Mouse (Mus musculus) gastrocnemius, adult 8-10 months (tissue): ENCODE results near the gene Mars. TPM values are rescaled to one million over a fixed set of nuclear protein-coding genes. Genes with fewer than 3 reads are reported as not detected.
"Not testable (repeated sequence)": the region's sequence is repeated elsewhere in the genome, so short reads cannot be mapped to it uniquely, and the experiment has no call there.

Experiments
- DNase-seq, 2 experiments: peaks; one replicate each; pipeline ENCODE4 v3.0.0; 2022; ENCODE audit warnings: low spot score in 2 of 2
- total RNA-seq, 4 experiments: library from RNA; stranded (reverse); gene quantifications; 2 replicates each; pipeline ENCODE4 v1.2.4; 2022

Gene Mars
- total RNA-seq, 4 experiments from 2014 or later, result 59.2 to 76.6 (median 66.0) TPM

DNA sequence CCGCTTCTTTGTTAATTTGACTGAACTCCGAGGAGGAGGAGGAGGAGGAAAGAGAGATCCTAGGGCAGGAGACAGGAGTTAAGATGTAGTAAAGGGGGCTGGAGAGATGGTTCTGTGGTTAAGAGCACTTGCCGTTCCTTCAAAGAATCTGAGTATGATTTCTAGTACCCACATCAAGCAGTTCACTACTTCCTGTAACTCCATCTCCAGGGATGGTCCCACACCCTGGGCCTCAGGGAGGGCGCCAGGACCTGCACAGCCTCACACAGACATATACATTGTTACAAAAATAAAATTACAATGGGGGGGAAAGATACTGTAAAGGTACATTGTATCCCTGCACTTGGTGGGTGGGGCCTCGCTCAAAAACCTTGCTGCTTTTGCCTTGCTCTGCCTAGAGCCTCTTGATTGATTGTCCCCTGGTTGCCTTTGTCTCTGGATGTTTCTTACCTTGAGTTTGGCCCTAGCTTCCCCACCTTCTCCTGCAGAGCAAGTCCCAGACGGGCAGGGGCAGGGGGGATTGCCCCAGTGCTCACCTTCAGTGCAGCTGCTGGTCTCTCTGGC lies 26.0 kb upstream of the Mars start:
- DNase-seq, result no peak

DNA sequence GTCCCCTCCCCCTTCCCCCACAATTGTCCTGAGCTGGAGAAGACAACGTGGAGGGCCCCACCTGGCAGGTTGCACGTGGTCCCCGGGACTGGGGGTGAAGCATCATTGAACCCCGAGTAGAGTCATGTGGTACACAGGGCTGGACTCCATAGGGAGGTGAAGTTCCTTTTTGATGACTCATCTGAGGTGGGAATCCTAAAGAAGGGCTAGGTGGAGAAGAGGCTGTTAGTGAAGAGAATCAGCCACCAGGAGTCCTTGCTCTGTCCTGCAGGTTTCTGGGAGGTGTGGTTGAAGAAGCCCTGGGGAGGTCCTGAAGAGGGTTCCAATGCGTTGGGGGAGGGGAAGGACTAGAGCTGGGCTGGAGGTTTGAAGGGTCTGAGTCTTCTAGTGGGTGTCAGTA lies 25.4 kb upstream of the Mars start:
- DNase-seq, result no peak

GRCm38 (mm10) chr10:127335271-127335670 lies 23.7 kb upstream of the Mars start:
- DNase-seq, result no peak

DNA sequence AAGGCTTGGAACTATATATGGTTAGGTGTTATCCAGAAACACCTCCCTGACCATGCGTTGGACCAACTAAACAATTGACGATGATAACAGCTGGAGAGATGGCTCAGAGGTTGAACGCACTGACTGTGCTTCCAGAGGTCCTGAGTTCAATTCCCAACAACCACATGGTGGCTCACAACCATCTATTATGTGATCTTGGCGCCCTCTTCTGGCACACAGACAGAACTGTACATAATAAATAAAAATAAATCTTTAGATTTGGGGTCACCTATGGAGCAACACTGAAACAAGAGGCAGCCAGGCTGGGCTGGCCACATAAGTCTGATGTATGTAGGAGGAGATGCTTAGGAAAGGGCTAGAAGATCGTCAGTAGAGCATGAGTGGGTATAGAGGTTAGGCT lies 21.6 kb upstream of the Mars start:
- DNase-seq, result no peak

- DNase-seq, result no peak
Observed at GRCm38 (mm10) chr10:127332211-127332874, 20.8 kb upstream of the Mars start.

- no peak for DNase-seq
Observed at GRCm38 (mm10) chr10:127330212-127330611, 18.6 kb upstream of the Mars start.

DNA sequence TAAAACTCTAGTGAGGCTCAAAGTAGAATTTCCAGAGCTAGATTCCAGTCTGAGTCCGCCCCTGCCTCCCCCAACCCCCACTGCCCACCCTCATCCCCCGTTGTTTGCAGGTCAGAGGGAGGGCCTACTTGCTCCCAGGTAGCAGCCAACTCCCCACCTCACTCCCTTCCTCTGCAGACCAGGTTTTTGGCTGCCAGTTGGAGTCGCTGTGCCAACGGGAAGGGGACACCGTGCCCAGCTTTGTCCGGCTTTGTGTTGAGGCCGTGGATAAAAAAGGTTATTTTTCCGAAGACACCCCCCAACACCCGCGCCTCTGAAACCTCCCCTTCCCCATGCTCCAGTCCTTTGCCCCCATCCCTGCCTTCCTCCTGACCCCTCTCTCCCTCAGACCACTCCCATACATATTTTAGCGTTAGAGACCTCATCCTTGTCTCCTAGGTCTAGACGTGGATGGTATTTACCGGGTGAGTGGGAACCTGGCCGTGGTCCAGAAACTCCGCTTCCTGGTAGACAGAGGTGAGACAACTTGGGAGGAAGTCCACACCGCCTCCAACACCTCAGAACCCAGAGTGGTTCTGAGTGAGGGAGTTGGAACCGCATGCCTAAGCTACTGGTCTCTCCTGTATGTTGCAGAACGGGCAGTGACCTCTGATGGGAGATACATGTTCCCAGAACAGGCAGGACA lies 16.0 kb upstream of the Mars start:
- no peak for DNase-seq

DNA sequence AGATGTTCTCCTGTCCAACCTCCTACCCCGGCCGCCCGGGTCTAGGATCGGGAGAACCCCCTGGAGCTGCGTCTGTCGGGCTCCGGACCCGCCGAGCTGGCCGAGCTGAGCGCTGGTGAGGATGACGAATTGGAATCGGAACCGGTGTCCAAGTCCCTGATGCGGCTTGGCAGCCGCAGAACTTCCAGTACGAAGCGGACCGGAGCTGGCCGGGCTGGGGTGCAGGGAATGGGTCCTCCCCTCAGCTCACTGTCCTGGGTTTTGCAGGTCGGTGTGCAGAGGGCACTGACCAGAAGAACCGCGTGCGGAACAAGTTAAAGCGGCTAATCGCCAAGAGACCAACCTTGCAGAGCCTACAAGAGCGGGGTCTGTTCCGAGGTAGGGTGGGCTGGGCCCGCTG lies 15.2 kb upstream of the Mars start:
- DNase-seq, result no peak

GRCm38 (mm10) chr10:127326017-127326801 lies 14.6 kb upstream of the Mars start:
- DNase-seq, result no peak

DNA sequence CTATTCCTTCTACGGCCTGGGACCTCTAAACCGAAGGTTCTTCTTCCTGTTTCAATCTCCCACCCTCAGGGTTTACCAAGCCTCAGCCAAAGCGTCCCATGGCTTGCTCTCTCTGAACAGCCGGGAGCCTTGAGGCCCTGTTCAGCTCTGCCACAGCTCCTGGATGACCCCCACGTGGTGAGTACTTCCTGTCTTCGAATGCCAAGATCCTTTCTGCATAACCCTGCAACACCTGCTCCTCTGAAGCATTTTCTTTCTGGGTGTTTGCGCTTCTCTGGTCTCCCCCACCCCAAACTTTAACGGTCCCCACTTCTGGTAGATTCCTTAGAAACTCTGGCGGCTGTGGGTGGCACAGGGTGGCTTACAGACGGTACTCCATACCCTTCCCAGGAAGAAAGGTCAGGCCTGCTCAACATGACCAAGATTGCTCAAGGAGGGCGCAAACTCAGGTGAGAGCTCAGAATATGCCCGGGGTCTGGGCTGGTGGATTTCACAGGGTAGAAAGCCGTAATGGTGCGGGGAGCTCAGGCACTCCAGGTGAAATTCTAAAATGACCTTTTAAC lies 13.9 kb upstream of the Mars start:
- DNase-seq, result no peak

DNA sequence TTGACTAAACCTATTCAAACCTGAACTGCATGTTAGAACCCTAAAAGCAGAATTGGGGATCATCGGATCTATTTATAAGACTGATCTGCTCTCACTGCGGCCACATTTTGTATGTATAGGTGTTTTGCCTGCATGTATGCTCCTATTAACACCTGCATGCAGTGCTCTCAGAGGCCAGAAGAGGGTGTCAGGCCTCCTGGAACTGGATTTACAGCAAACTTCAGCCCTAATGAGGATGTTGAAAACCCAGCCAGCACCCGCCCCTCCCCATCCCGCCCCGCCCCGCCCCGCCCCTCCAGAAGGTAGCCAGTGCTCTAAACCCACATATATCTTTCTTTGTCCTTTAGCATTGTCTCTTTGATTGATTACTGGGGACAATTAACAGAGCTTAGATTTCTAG lies 12.9 kb upstream of the Mars start:
- no peak for DNase-seq

GRCm38 (mm10) chr10:127323131-127323855 lies 11.7 kb upstream of the Mars start:
- DNase-seq, result no peak

DNA sequence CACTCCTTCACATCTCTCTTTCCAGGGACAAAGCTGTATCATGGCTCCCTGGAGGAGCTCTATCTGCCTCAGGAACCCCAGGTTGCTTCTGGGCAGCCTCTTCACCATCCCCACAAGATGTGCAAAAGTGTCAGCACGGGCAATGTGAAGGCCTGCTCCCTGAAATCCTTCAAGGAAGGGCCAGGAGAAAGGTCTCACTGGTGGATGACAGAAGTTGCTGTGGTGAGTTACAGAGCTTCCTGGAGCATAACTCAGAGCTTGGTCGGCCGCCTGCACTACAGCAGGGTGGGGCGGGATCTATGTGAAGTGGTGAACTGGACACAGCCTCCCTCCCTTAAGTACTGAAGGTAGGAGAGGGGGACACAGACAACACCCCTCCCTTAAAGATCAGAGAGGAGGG lies 11.1 kb upstream of the Mars start:
- no peak for DNase-seq

DNA sequence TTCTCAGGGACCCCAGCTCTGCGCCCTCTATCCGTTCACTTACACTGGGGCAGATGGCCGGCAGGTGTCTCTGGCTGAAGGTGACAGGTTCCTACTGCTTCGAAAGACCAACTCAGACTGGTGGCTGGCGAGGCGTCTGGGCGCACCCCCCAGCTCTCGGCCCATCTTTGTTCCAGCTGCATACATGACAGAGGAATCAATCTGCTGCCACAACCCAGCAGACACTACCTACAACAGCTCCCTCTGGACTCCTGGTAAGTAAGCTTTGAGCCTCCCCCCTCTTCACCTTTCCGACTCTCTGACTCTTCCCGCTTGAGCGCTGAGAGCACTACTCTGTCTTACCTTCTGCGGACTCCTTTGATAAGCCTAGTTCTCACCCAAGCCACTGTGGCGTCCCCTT lies 10.6 kb upstream of the Mars start:
- DNase-seq, result no peak

GRCm38 (mm10) chr10:127321621-127322020 lies 10.0 kb upstream of the Mars start, which contains the start of gene Arhgap9:
TSS of gene Arhgap9 (plus strand) at chr10:127321964.
- DNase-seq, result no peak

GRCm38 (mm10) chr10:127319969-127320368 lies 8.4 kb upstream of the Mars start:
- no peak for DNase-seq

DNA sequence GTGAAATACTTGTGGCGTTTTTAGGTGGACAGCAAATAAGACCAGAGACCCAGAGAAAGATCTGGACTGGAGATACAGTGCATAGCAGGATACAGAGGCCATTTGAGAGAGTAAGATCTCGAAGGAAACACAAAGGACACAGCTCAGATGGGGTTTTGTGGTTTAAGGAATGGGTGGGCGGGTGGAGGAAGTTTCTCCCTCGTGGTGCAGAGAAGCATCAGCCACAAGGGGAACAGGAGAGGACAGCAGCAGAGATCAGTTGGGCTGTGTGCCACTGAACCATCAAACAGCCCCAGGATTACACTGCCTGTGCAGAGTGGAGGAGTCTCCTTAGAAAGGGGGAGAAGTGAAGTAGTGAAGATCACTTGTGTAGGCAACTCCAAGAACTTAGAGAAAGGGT lies 6.4 kb upstream of the Mars start:
- no peak for DNase-seq

DNA sequence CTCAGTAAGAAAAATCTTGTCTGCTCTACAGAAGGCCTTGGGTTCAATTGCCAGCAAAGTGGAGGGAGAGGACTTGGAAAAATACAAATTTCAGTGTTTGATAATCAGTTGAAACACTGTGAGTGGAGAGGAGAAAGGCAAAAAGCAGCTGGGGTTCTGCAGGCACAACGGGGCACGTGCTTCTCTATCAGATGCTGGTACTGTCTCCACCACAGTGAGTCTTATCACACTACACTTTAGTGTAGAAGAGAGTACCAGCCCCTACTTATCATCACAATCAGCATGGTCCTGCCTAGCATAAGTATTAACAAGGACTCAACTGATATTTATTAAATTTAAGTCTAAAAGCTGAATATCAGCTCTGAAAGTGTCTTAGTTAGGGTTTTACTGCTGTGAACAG lies 5.7 kb upstream of the Mars start:
- no peak for DNase-seq

DNA sequence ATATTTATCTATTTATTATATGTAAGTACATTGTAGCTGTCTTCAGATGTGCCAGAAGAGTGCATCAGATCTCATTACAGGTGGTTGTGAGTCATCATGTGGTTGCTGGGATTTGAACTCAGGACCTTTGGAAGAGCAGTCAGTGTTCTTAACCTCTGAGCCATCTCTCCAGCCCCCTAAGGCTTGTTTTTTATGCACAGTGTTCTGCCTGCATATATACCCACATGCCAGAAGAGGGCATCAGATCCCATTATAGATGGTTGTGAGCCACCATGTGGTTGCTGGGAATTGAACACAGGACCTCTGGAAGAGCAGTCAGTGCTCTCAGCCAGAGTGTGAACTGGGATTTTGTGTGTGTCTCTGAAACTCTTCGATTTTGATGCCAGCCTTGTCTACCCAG lies 3.4 kb upstream of the Mars start:
- DNase-seq, result not testable (repeated sequence)

DNA sequence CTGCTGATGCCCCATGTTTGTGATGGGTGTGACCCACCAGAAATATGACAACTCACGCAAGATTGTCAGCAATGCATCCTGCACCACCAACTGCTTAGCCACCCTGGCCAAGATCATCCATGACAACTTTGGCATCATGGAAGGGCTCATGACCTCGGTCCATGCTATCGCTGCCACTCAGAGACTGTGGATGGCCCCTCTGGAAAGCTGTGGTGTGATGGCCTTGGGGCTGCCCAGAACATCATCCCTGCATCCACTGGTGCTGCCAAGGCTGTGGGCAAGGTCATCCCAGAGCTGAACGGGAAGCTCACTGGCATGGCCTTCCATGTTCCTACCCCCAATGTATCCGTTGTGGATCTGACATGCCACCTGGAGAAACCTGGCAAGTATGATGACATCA lies 1.9 kb upstream of the Mars start:
- not testable (repeated sequence) for DNase-seq

GRCm38 (mm10) chr10:127312858-127313257 lies 1.3 kb upstream of the Mars start:
- no peak for DNase-seq
